ENCODE assay signal across 8 mouse cellular contexts in the genomic region with DNA sequence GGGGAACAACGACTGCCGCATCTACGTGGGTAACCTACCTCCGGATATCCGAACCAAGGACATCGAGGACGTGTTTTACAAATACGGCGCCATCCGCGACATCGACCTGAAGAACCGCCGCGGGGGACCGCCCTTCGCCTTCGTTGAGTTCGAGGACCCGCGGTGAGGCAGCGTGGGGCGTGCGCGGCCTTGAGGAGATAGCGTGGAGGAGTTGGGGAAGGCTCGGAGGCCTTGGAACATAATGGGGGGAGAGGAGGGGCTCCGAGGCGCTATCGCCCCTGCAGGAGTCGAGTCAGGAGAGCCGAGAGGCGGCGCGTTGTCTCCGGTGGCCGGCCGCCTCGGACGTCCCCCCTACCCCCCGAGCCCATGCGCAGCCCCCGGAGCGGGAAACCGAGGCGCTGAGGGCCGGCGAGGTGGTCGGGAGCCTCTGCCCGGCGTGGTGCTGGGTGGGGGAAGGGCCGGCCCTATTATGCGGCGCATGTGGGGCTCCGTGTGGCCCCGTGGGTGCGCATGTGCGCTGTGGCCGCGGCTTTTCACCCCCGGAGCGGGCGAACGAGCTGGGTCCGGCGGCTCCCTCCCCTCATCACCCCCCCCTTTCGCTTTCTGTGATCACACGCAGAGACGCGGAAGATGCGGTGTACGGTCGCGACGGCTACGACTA. TPM values are rescaled to one million over a fixed set of nuclear protein-coding genes. Genes with fewer than 3 reads are reported as not detected.
A peak's percentile ranks its signal among the peaks of the same experiment; 100 is the strongest.
DNase-seq lines count a peak whose midpoint lies in the region; ATAC-seq and TF ChIP-seq lines count a peak whose summit lies in the region.

No protein-coding gene starts in this region.

- WGBS in neural tube, embryonic 13.5 days: under 1% methylated on average over 76 of the region's 76 CpGs

- peaks cover 25 to 42% of the 10 kb centered on the region in 2 experiments for H3K36me3 ChIP-seq in CH12.LX (replicated peaks in 1 of 2; ENCODE audit: control insufficient read depth in 1 of 2, insufficient read depth in 1 of 2, low read length in 1 of 2)
- peaks cover 25% of the 10 kb centered on the region for H3K36me3 ChIP-seq in neural tube, embryonic 13.5 days
- H3K36me3 ChIP-seq in testis, adult 2 months (ENCODE audit: control insufficient read depth, insufficient read depth, low read length): peaks cover 3% of the 10 kb centered on the region

- no peak for TF ChIP-seq CTCF in CH12.LX (conservative IDR thresholded peaks at IDR 0.05 in 1 of 2, IDR thresholded peaks at IDR 0.05 in 1 of 2; ENCODE audit: low read depth in 2 of 2, low read length in 2 of 2)
- no peak for TF ChIP-seq CTCF in testis, adult 2 months (IDR thresholded peaks at IDR 0.05; ENCODE audit: control insufficient read depth, insufficient read depth, insufficient replicate concordance, low read depth, low read length)

- H3K4me2 ChIP-seq in CH12.LX (ENCODE audit: insufficient read depth, low read depth, poor library complexity, severe bottlenecking): no peak overlapping the region
- peak overlapping the region; percentile 88 for H3K4me2 ChIP-seq in neural tube, embryonic 13.5 days

- TF ChIP-seq RAD21 in CH12.LX (IDR thresholded peaks at IDR 0.05; ENCODE audit: low read depth, low read length): no peak

- no peak for TF ChIP-seq EP300 in CH12.LX (IDR thresholded peaks at IDR 0.05; ENCODE audit: low read length)

- no peaks in the 10 kb centered on the region for H3K9me3 ChIP-seq in CH12.LX (replicated peaks; ENCODE audit: low read length)
- H3K9me3 ChIP-seq in neural tube, embryonic 13.5 days: no peaks in the 10 kb centered on the region

- intact Hi-C loops in heart, postnatal 14 days (cut with DNase I): loop anchor here (2.0 kb wide), 2 partner anchors 61 to 73 kb away; a partner anchor contains a TSS

- dilution Hi-C loops in CH12.LX (cut with MboI; ENCODE audit: extremely low pct_ligation_motif_present, extremely low pct_unique_long_range_greater_than_20kb, low sequenced_read_pairs): no loop called here

- TF ChIP-seq POLR2A in CH12.LX (IDR thresholded peaks at IDR 0.05; ENCODE audit: low read depth, low read length): peak; percentile 8; the same call in 1 of the 2 replicates
- peak; percentile 68; the same call in 1 of the 2 replicates for TF ChIP-seq POLR2A in testis, adult 2 months (IDR thresholded peaks at IDR 0.05; ENCODE audit: control insufficient read depth, low read depth, low read length)

- peak; percentile 31 for ATAC-seq in erythroid progenitor cell, adult 5-6 weeks (replicated peaks; ENCODE audit: low FRiP score, poor library complexity, severe bottlenecking)
- ATAC-seq in neural tube, embryonic 13.5 days (ENCODE audit: low read depth): peak; percentile 89

- peak overlapping the region; percentile 99 for H3K9ac ChIP-seq in CH12.LX (ENCODE audit: insufficient read depth, low read depth)
- H3K9ac ChIP-seq in neural tube, embryonic 13.5 days: peak overlapping the region; percentile 100

- H3K27me3 ChIP-seq in CH12.LX (replicated peaks): no peaks in the 10 kb centered on the region
- no peaks in the 10 kb centered on the region for H3K27me3 ChIP-seq in neural tube, embryonic 13.5 days
- H3K27me3 ChIP-seq in testis, adult 2 months (ENCODE audit: control insufficient read depth, insufficient read depth, low read length): no peaks in the 10 kb centered on the region

- in situ Hi-C loops in CH12.LX (cut with MboI; ENCODE audit: low pct_ligation_motif_present, low pct_unique_long_range_greater_than_20kb, low sequenced_read_pairs): loop anchor here (5.0 kb wide), 1 partner anchor 61 kb away; a partner anchor contains a TSS

- peak overlapping the region; percentile 95 for H3K27ac ChIP-seq in CH12.LX (ENCODE audit: insufficient read depth, low read depth)
- H3K27ac ChIP-seq in brown adipose tissue, adult 24 weeks (replicated peaks; ENCODE audit: low read depth, low read length): peak overlapping the region; percentile 98
- H3K27ac ChIP-seq in neural tube, embryonic 13.5 days (replicated peaks): peak overlapping the region; percentile 99
- peak overlapping the region; percentile 99 for H3K27ac ChIP-seq in testis, adult 2 months (ENCODE audit: control insufficient read depth, insufficient read depth, low read depth, low read length)

- peak; percentile 66 for DNase-seq in CH12.LX (ENCODE audit: extremely low read depth)
- DNase-seq in heart, postnatal 14 days: peak; percentile 75 to 77
- peak; percentile 54 to 70 for DNase-seq in layer of hippocampus, adult 18-20 months (ENCODE audit: low spot score in 2 of 2)
- peak; percentile 66 to 69 for DNase-seq in lung, adult 18-20 months

- H3K4me3 ChIP-seq in CH12.LX (replicated peaks in 1 of 3; ENCODE audit: low read depth in 2 of 3, low read length in 2 of 3, poor library complexity in 1 of 3): peak overlapping the region; percentile 77 to 100 (median 88)
- H3K4me3 ChIP-seq in brown adipose tissue, adult 24 weeks (ENCODE audit: insufficient read depth, low read depth, low read length): peak overlapping the region; percentile 95
- H3K4me3 ChIP-seq in neural tube, embryonic 13.5 days: peak overlapping the region; percentile 99
- peak overlapping the region; percentile 95 for H3K4me3 ChIP-seq in testis, adult 2 months (ENCODE audit: control insufficient read depth, low read depth, low read length)

- H3K4me1 ChIP-seq in CH12.LX (ENCODE audit: control insufficient read depth in 1 of 2, insufficient read depth in 2 of 2): peaks cover 2 to 54% of the 10 kb centered on the region in 2 experiments; a peak in 3 of 4 replicates
- H3K4me1 ChIP-seq in brown adipose tissue, adult 24 weeks (ENCODE audit: control insufficient read depth, insufficient read depth, insufficient read length, low read length): 0 out of 2 replicates have a peak, but pooled peaks cover 2% of the 10 kb centered on the region
- H3K4me1 ChIP-seq in neural tube, embryonic 13.5 days (replicated peaks): peaks cover 47% of the 10 kb centered on the region
- H3K4me1 ChIP-seq in testis, adult 2 months (ENCODE audit: control insufficient read depth, insufficient read depth, low read length): peaks cover 4% of the 10 kb centered on the region

- peaks cover 56% of the 10 kb centered on the region for H3K79me2 ChIP-seq in CH12.LX (replicated peaks; ENCODE audit: control insufficient read depth, extremely low read depth, insufficient read depth, poor library complexity, severe bottlenecking)

TF ChIP-seq in CH12.LX, 34 proteins besides CTCF, POLR2A, EP300 and RAD21:
- TF ChIP-seq MYC (IDR thresholded peaks at IDR 0.05; ENCODE audit: low read depth, low read length) (no peak), UBTF (IDR thresholded peaks at IDR 0.05; ENCODE audit: low read depth, low read length) (no peak), MAZ (IDR thresholded peaks at IDR 0.05; ENCODE audit: low read depth, low read length) (no peak), ZNF384 (IDR thresholded peaks at IDR 0.05; ENCODE audit: low read depth, low read length) (no peak), RCOR1 (conservative IDR thresholded peaks at IDR 0.05; ENCODE audit: low read depth, low read length) (no peak), CHD2 (IDR thresholded peaks at IDR 0.05; ENCODE audit: low read length) (no peak), MAX (IDR thresholded peaks at IDR 0.05; ENCODE audit: low read length) (no peak), TCF12 (IDR thresholded peaks at IDR 0.05; ENCODE audit: low read depth, low read length) (no peak), POLR2AphosphoS2 (IDR thresholded peaks at IDR 0.05; ENCODE audit: low read depth, low read length) (no peak)

RNA-seq across cellular contexts. Expression of a gene that starts 0.8 kb away (rescaled TPM):
- total RNA-seq in CH12.LX (2012; rRNA removed) (416 and 617 TPM in 2 replicates), CH12.LX (2014; rRNA removed) (812 and 852 TPM in 2 replicates)
- polyA plus RNA-seq in CH12.LX (2012; ENCODE audit: insufficient read length, low read depth): 705 and 730 TPM in 2 replicates
- polyA plus RNA-seq in brown adipose tissue, adult 24 weeks (2012; ENCODE audit: insufficient read depth, insufficient read length, missing spikeins): 52.3 and 109 TPM in 2 replicates
- total RNA-seq in erythroid progenitor cell, adult 5-6 weeks (2015; ENCODE audit: low replicate concordance): 312 and 323 TPM in 2 replicates
- total RNA-seq in erythroid progenitor cell, adult 5-6 weeks (2017; ENCODE audit: low replicate concordance): 485 and 568 TPM in 2 replicates
- 100 to 1,000 TPM; 118 to 131 TPM for total RNA-seq in heart, postnatal 14 days (2021)
- total RNA-seq in layer of hippocampus, adult 18-20 months (2021): 100 to 1,000 TPM; 219 to 225 TPM
- polyA plus RNA-seq in neural tube, embryonic 13.5 days (2015; fragmentation: Nextera tagmentation; extraction: Ambion mirVana): 281 and 354 TPM in 2 replicates
- polyA plus RNA-seq in testis, adult 2 months (2012; rRNA removed): 68.5 and 95.9 TPM in 2 replicates

RNA-seq across cellular contexts. Expression of a gene that starts 20.1 kb away (rescaled TPM):
- total RNA-seq in CH12.LX (2012; rRNA removed) (5.6 and 7.4 TPM in 2 replicates), CH12.LX (2014; rRNA removed) (8.3 and 9.8 TPM in 2 replicates)
- polyA plus RNA-seq in CH12.LX (2012; ENCODE audit: insufficient read length, low read depth): 10.1 and 11.4 TPM in 2 replicates
- polyA plus RNA-seq in brown adipose tissue, adult 24 weeks (2012; ENCODE audit: insufficient read depth, insufficient read length, missing spikeins): 17.3 and 19.7 TPM in 2 replicates
- 29.6 and 37.3 TPM in 2 replicates for total RNA-seq in erythroid progenitor cell, adult 5-6 weeks (2015; ENCODE audit: low replicate concordance)
- total RNA-seq in erythroid progenitor cell, adult 5-6 weeks (2017; ENCODE audit: low replicate concordance): 16.3 and 17.8 TPM in 2 replicates
- 10 to 100 TPM; 41.5 to 41.9 TPM for total RNA-seq in heart, postnatal 14 days (2021)
- total RNA-seq in layer of hippocampus, adult 18-20 months (2021): 10 to 100 TPM; 23.2 to 24.7 TPM
- polyA plus RNA-seq in neural tube, embryonic 13.5 days (2015; fragmentation: Nextera tagmentation; extraction: Ambion mirVana): 53.9 and 62.8 TPM in 2 replicates
- 4.1 and 4.4 TPM in 2 replicates for polyA plus RNA-seq in testis, adult 2 months (2012; rRNA removed)

RNA-seq across cellular contexts. Expression of a gene that starts 49.9 kb away (rescaled TPM):
- total RNA-seq in CH12.LX (2012; rRNA removed) (0.34 and 0.47 TPM in 2 replicates), CH12.LX (2014; rRNA removed) (0.18 and 0.20 TPM in 2 replicates)
- polyA plus RNA-seq in CH12.LX (2012; ENCODE audit: insufficient read length, low read depth): 0.51 and 0.76 TPM in 2 replicates
- 7.3 and 15.9 TPM in 2 replicates for polyA plus RNA-seq in brown adipose tissue, adult 24 weeks (2012; ENCODE audit: insufficient read depth, insufficient read length, missing spikeins)
- total RNA-seq in erythroid progenitor cell, adult 5-6 weeks (2015; ENCODE audit: low replicate concordance): 0.84 TPM in 1 of 2 replicates, not detected in the other
- 0.39 TPM in 1 of 2 replicates, not detected in the other for total RNA-seq in erythroid progenitor cell, adult 5-6 weeks (2017; ENCODE audit: low replicate concordance)
- total RNA-seq in heart, postnatal 14 days (2021): 10 to 100 TPM; 47.9 to 55.6 TPM
- 10 to 100 TPM; 27.9 to 31.8 TPM for total RNA-seq in layer of hippocampus, adult 18-20 months (2021)
- 51.3 and 59.1 TPM in 2 replicates for polyA plus RNA-seq in neural tube, embryonic 13.5 days (2015; fragmentation: Nextera tagmentation; extraction: Ambion mirVana)
- 1.9 and 3.9 TPM in 2 replicates for polyA plus RNA-seq in testis, adult 2 months (2012; rRNA removed)

Comparison
In these comparisons a context has a peak if more than half of its experiments do, and no peak if none do; other contexts are left out.
1. Peak in every context shown above with its lines: DNase-seq, ATAC-seq, H3K4me3 ChIP-seq and H3K27ac ChIP-seq.
2. RNA of a gene that starts 49.9 kb away (total RNA-seq): 47.9 to 55.6 TPM in heart, postnatal 14 days and 27.9 to 31.8 TPM in layer of hippocampus, adult 18-20 months; 0.39 to 0.84 TPM in erythroid progenitor cell, adult 5-6 weeks and 0.18 to 0.47 TPM in CH12.LX; every median in the first group is over 10 times any median in the second.